Mouse (Mus musculus): ENCODE data around the gene Plcxd2. TPM values are rescaled to one million over a fixed set of nuclear protein-coding genes. Genes with fewer than 3 reads are reported as not detected.

Plcxd2 gene
- polyA plus RNA-seq, 1 experiment from 2014 or later, result 0.93 TPM

DNA sequence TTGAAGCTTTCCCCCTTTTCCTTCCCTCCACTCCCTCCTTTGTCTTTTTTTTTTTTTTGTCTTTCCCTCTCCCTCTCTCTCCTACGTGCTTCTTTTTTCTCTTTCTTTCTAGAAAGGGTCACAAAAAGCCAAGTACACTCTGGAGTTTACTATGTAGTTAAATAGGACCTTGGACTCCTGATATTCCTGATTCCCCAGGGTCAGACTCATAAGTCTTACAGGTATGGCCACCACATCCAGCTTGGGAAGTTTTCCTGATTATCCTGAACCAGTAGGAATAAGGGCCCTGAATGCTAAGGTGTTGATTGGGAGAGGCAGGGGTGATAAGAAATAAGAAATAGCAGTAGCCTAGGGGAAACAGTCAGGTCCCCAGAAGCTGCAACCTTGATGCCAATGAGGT lies 9.3 kb upstream of the Plcxd2 start:
- H3K4me2 ChIP-seq (ENCODE audit: low read depth, low read length), result no peak overlapping the region
- no peaks in the 10 kb centered on the region for H3K27me3 ChIP-seq (ENCODE audit: control insufficient read depth, insufficient read depth, low read depth, low read length)
- 52% methylated on average over 1 of the region's 1 CpGs for WGBS
- ATAC-seq (ENCODE audit: low read depth), result no peak
- H3K4me1 ChIP-seq (replicated peaks; ENCODE audit: control insufficient read depth, insufficient read depth, low read length), result no peaks in the 10 kb centered on the region
- H3K9ac ChIP-seq (ENCODE audit: low read length), result no peak overlapping the region
- no peak overlapping the region for H3K27ac ChIP-seq (ENCODE audit: low read length)
- no peak overlapping the region for H3K4me3 ChIP-seq (ENCODE audit: low read length)
- no peaks in the 10 kb centered on the region for H3K9me3 ChIP-seq (ENCODE audit: control insufficient read depth, low read length)
- no peaks in the 10 kb centered on the region for H3K36me3 ChIP-seq (ENCODE audit: control insufficient read depth, insufficient read depth, low read length)

DNA sequence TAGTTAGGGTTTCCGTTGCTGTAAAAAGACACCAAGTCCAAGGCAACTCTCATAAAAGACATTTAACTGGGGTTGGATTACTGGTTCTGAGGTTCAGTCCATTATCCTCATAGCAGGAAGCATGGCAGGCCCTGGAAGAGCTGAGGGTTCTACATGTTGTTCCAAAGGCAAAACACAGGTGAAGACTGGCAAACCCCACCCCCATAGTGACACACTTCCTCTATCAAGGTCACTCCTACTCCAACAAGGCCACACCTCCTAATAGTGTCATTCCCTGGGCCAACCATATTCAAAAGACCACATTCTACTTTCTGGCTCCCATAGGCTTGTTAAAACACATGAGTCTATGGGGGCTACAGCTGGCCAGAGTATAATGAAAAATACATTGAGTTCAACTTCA lies 1.7 kb upstream of the Plcxd2 start:
- no peak overlapping the region for H3K9ac ChIP-seq (ENCODE audit: low read length)
- H3K27ac ChIP-seq (ENCODE audit: low read length), result no peak overlapping the region
- no peaks in the 10 kb centered on the region for H3K27me3 ChIP-seq (ENCODE audit: control insufficient read depth, insufficient read depth, low read depth, low read length)
- 69% methylated on average over 1 of the region's 1 CpGs for WGBS
- H3K9me3 ChIP-seq (ENCODE audit: control insufficient read depth, low read length), result no peaks in the 10 kb centered on the region
- peaks cover 11% of the 10 kb centered on the region for H3K4me1 ChIP-seq (replicated peaks; ENCODE audit: control insufficient read depth, insufficient read depth, low read length)
- no peak overlapping the region for H3K4me3 ChIP-seq (ENCODE audit: low read length)
- H3K4me2 ChIP-seq (ENCODE audit: low read depth, low read length), result no peak overlapping the region
- no peaks in the 10 kb centered on the region for H3K36me3 ChIP-seq (ENCODE audit: control insufficient read depth, insufficient read depth, low read length)
- ATAC-seq (ENCODE audit: low read depth), result no peak

DNA sequence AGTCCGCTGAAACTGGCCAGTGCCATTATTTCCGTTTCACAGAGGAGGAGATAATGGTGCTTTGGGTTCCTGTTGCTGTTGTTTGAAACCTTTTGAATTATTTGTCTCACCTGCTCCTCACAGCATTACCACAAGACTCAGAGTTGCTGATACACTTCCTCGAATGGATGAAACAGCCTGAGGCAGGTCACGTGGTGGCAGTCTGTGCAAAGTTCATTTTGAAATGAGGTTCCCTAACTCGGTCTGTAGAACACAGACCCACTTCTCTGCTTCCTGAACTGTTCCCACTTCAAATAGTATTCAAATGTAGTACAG lies 845 bp upstream of the Plcxd2 start:
- peaks cover 11% of the 10 kb centered on the region for H3K4me1 ChIP-seq (replicated peaks; ENCODE audit: control insufficient read depth, insufficient read depth, low read length)
- ATAC-seq (ENCODE audit: low read depth), result peak; percentile 13; the same call in 1 of the 2 replicates
- no peaks in the 10 kb centered on the region for H3K36me3 ChIP-seq (ENCODE audit: control insufficient read depth, insufficient read depth, low read length)
- H3K27me3 ChIP-seq (ENCODE audit: control insufficient read depth, insufficient read depth, low read depth, low read length), result no peaks in the 10 kb centered on the region
- H3K9ac ChIP-seq (ENCODE audit: low read length), result peak overlapping the region; percentile 75
- peak overlapping the region; percentile 72 for H3K4me3 ChIP-seq (ENCODE audit: low read length)
- WGBS, result 12% methylated on average over 5 of the region's 5 CpGs
- H3K27ac ChIP-seq (ENCODE audit: low read length), result peak overlapping the region; percentile 75
- no peaks in the 10 kb centered on the region for H3K9me3 ChIP-seq (ENCODE audit: control insufficient read depth, low read length)
- H3K4me2 ChIP-seq (ENCODE audit: low read depth, low read length), result peak overlapping the region; percentile 98

DNA sequence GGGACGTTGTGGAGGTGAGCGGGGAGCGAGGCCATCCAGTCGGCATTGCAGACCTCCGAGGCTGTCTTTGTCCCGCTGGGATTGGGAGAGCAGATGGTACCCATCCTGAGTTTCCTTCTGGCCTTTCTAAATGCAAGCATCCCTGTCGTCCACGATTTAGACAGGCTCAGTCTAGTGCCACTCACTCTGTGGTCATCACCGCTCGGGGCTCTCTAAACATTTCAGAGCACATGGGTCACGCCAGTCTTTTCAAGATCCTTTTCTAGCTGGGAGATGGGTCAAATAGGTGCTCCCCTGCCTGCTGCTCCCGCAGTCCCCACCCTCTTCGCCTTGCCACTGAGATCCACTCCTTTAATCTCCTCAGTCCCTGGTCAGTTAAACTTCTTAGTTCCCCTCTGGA lies 301 bp downstream of the Plcxd2 start:
- H3K27ac ChIP-seq (ENCODE audit: low read length), result peak overlapping the region; percentile 48; the same call in 1 of the 2 replicates
- WGBS, result 2% methylated on average over 13 of the region's 13 CpGs

DNA sequence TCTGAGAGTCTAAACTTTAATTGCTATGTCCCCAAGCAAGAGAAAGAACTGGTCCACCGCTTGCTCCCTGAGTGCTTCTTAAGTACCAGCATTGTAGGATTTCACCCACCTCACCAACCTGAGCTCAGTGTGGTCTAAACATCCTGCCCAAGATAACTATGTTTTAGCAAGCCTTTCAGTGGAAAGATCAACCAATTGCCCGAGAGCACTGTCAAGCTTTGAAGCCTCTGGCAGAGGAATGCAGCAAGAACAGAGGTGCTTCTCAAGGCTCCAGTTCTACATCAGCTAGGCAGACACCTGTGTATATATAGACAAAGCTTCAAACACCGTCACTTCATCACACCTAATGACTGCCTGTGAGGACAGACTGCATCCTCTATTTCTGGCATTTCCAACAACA lies 1.3 kb downstream of the Plcxd2 start:
- peak overlapping the region; percentile 98; the same call in 1 of the 2 replicates for H3K4me2 ChIP-seq (ENCODE audit: low read depth, low read length)
- WGBS, result 28% methylated on average over 3 of the region's 3 CpGs
- H3K27ac ChIP-seq (ENCODE audit: low read length), result no peak overlapping the region
- no peaks in the 10 kb centered on the region for H3K36me3 ChIP-seq (ENCODE audit: control insufficient read depth, insufficient read depth, low read length)
- H3K27me3 ChIP-seq (ENCODE audit: control insufficient read depth, insufficient read depth, low read depth, low read length), result no peaks in the 10 kb centered on the region
- H3K4me1 ChIP-seq (replicated peaks; ENCODE audit: control insufficient read depth, insufficient read depth, low read length), result peaks cover 11% of the 10 kb centered on the region
- no peak overlapping the region for H3K9ac ChIP-seq (ENCODE audit: low read length)
- no peak overlapping the region for H3K4me3 ChIP-seq (ENCODE audit: low read length)
- H3K9me3 ChIP-seq (ENCODE audit: control insufficient read depth, low read length), result no peaks in the 10 kb centered on the region
- ATAC-seq (ENCODE audit: low read depth), result no peak

More for the DNA sequence above, 301 bp downstream of the Plcxd2 start:
- ATAC-seq (ENCODE audit: low read depth), result peak; percentile 9; the same call in 1 of the 2 replicates
- Histone ChIP-seq H3K27me3 (ENCODE audit: control insufficient read depth, insufficient read depth, low read depth, low read length) (no peaks in the 10 kb centered on the region), H3K36me3 (ENCODE audit: control insufficient read depth, insufficient read depth, low read length) (no peaks in the 10 kb centered on the region), H3K4me2 (ENCODE audit: low read depth, low read length) (peak overlapping the region; percentile 98), H3K4me1 (replicated peaks; ENCODE audit: control insufficient read depth, insufficient read depth, low read length) (peaks cover 11% of the 10 kb centered on the region), H3K9ac (ENCODE audit: low read length) (peak overlapping the region; percentile 75), H3K4me3 (ENCODE audit: low read length) (peak overlapping the region; percentile 72), H3K9me3 (ENCODE audit: control insufficient read depth, low read length) (no peaks in the 10 kb centered on the region)

DNA sequence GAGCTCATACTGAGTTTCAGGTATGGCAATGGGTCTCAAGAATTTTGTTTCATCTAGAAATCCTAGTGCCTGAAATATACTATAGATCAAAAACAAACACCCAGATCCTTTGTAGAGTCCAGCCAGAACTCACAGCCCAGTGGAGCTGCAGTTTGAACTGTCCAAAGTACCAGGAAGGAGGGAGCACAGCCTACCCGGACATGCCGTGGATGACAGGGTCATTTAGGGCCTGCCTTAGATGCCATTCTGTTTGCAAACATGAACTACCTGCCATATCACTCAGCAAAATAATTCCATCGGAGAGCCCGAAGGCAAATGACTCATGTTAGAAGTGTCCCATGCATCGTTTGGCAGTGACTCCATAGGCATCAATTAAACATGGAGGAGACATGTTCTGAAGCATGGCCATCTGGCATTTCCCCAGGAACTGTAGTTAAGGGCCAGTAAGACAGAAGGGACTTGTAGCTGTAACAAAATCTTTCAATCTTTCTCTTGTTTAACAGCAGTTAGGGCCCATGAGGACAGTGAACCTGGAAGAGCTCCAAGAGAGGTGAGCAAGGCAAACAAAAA lies 1.9 kb downstream of the Plcxd2 start:
- no peaks in the 10 kb centered on the region for H3K27me3 ChIP-seq (ENCODE audit: control insufficient read depth, insufficient read depth, low read depth, low read length)
- no peak overlapping the region for H3K27ac ChIP-seq (ENCODE audit: low read length)
- no peak overlapping the region for H3K4me3 ChIP-seq (ENCODE audit: low read length)
- no peak overlapping the region for H3K4me2 ChIP-seq (ENCODE audit: low read depth, low read length)
- ATAC-seq (ENCODE audit: low read depth), result no peak
- WGBS, result 64% methylated on average over 5 of the region's 5 CpGs
- H3K4me1 ChIP-seq (replicated peaks; ENCODE audit: control insufficient read depth, insufficient read depth, low read length), result peaks cover 11% of the 10 kb centered on the region
- no peaks in the 10 kb centered on the region for H3K36me3 ChIP-seq (ENCODE audit: control insufficient read depth, insufficient read depth, low read length)
- no peak overlapping the region for H3K9ac ChIP-seq (ENCODE audit: low read length)
- H3K9me3 ChIP-seq (ENCODE audit: control insufficient read depth, low read length), result no peaks in the 10 kb centered on the region

DNA sequence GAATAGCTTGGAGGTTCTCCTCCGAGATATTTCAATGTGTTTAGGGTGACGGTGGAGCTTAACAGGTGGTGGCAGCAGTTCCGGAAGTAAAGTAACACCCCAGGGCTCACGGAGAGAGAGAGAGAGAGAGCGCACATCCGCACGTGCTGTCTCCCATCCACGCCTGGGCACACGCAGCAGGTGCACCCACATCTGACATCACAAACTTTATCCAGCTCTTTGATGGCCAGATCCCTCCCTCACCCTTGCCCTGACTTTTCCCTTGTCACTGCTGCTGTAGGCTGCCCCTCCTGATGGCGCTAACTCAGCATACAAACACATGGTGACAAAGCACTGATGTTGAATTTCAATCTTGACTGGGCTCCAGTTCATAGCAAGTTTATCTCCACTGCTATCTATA lies 3.8 kb downstream of the Plcxd2 start:
- Histone ChIP-seq H3K27me3 (ENCODE audit: control insufficient read depth, insufficient read depth, low read depth, low read length) (no peaks in the 10 kb centered on the region), H3K9me3 (ENCODE audit: control insufficient read depth, low read length) (no peaks in the 10 kb centered on the region), H3K27ac (ENCODE audit: low read length) (no peak overlapping the region), H3K4me3 (ENCODE audit: low read length) (no peak overlapping the region), H3K9ac (ENCODE audit: low read length) (no peak overlapping the region), H3K36me3 (ENCODE audit: control insufficient read depth, insufficient read depth, low read length) (no peaks in the 10 kb centered on the region), H3K4me1 (replicated peaks; ENCODE audit: control insufficient read depth, insufficient read depth, low read length) (peaks cover 11% of the 10 kb centered on the region), H3K4me2 (ENCODE audit: low read depth, low read length) (no peak overlapping the region)
- no peak for ATAC-seq (ENCODE audit: low read depth)
- WGBS, result 73% methylated on average over 10 of the region's 10 CpGs

DNA sequence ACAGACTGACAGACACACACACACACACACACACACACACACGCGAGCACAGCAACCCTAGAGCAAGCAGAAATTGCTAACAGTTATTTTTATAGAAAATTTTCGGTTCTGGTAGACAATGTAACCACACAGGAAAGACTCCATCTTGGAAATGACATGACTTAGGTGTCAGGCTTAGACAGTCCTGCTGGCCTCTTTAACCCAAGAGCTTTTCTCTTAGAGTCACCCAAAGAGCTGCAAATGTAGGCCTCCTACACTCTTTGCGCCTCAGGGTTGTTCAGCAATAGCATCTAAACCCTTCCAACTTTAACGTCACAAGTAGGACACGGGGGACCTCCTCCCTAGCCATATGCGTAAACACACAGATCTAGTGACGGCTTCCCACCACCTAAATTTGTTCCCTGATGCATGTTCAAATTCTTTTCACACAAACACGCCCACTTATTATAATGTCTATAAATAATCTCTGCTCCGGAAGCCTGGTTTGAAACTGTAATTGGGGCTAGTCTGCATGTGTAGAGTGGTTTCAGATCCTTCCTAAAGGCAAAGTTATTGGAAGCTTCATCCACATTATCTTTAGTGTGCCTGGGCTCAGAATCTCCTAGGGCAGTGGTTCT lies 8.4 kb downstream of the Plcxd2 start:
- no peak overlapping the region for H3K4me3 ChIP-seq (ENCODE audit: low read length)
- ATAC-seq (ENCODE audit: low read depth), result no peak
- H3K27ac ChIP-seq (ENCODE audit: low read length), result no peak overlapping the region
- 74% methylated on average over 10 of the region's 10 CpGs for WGBS
- no peak overlapping the region for H3K4me2 ChIP-seq (ENCODE audit: low read depth, low read length)
- H3K27me3 ChIP-seq (ENCODE audit: control insufficient read depth, insufficient read depth, low read depth, low read length), result no peaks in the 10 kb centered on the region
- H3K9ac ChIP-seq (ENCODE audit: low read length), result no peak overlapping the region
- H3K9me3 ChIP-seq (ENCODE audit: control insufficient read depth, low read length), result no peaks in the 10 kb centered on the region
- no peaks in the 10 kb centered on the region for H3K4me1 ChIP-seq (replicated peaks; ENCODE audit: control insufficient read depth, insufficient read depth, low read length)
- H3K36me3 ChIP-seq (ENCODE audit: control insufficient read depth, insufficient read depth, low read length), result no peaks in the 10 kb centered on the region

DNA sequence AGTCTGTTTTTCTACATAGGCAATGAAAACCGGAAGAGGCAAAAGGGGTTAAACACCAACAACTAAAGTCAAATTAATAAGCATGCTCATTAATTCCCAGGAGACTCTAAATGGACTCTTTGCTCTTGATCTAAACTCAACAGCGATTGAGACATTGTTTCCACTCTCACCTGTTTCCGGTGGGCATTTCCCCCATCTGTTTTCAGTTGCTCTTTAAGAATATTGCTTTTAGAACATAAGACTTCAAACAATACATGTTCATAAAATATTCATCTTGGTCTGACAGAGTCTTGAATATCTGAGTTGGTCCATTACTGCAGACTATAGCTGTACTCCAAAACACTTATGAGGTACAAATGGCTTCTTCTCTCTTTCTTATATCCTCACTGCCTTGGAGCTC lies 9.0 kb downstream of the Plcxd2 start:
- H3K4me3 ChIP-seq (ENCODE audit: low read length), result no peak overlapping the region
- H3K4me2 ChIP-seq (ENCODE audit: low read depth, low read length), result no peak overlapping the region
- H3K27me3 ChIP-seq (ENCODE audit: control insufficient read depth, insufficient read depth, low read depth, low read length), result no peaks in the 10 kb centered on the region
- no peaks in the 10 kb centered on the region for H3K9me3 ChIP-seq (ENCODE audit: control insufficient read depth, low read length)
- no peak overlapping the region for H3K9ac ChIP-seq (ENCODE audit: low read length)
- no peak for ATAC-seq (ENCODE audit: low read depth)
- no peaks in the 10 kb centered on the region for H3K4me1 ChIP-seq (replicated peaks; ENCODE audit: control insufficient read depth, insufficient read depth, low read length)
- no peaks in the 10 kb centered on the region for H3K36me3 ChIP-seq (ENCODE audit: control insufficient read depth, insufficient read depth, low read length)
- 92% methylated on average over 3 of the region's 3 CpGs for whole genome bisulfite sequencing
- no peak overlapping the region for H3K27ac ChIP-seq (ENCODE audit: low read length)
